Mouse (Mus musculus) C2C12 (cell line): Measurements from ENCODE around the gene Aqp6.

Experiments used
- CEBPB ChIP-seq: IDR thresholded peaks from one replicate; pipeline ENCODE4 v1.6.1; 2011; ENCODE audit warnings: low read depth, mild to moderate bottlenecking, control low read depth, moderate library complexity
- CTCF ChIP-seq: IDR thresholded peaks from one replicate; pipeline ENCODE4 v1.5.1; 2011; ENCODE audit not compliant: control insufficient read depth, insufficient read depth, insufficient read length
- USF1 ChIP-seq: IDR thresholded peaks from one replicate; pipeline ENCODE4 v1.6.1; 2011; ENCODE audit warnings: low read depth, mild to moderate bottlenecking, control low read depth, moderate library complexity

DNA sequence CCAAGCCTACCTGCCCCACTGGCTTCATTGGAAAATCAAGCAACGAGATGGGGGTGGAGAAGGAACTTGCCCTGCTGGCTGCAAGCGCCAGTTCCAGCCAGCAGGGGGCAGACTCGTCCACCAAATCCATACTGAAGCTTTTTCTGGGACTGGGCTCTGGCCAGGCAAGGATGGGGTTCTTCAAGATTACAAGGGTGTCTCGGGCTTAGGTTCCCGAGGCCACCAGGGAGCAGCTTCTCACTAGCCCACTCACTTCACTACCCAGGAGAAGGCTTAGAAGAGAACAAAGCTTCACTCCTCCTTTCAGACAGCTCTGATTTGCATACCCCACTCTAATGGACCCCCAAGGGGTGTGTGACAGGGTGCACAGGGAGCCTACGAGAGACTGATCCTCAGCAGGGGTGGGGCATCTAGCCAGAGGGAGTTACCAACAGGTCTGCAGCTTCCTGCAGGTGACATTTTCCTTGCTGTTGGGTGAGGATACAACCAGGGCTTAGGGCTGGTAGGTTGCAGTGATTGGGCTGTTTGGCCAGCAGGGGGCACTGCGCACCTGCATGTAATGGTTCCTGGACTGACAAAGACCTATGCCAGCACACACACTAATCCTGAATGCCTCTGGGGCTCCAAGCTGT is 5.0 kb upstream of the Aqp6 start:
- TF ChIP-seq CTCF = peak; percentile 98
- TF ChIP-seq CEBPB = no peak
- TF ChIP-seq USF1 = no peak
